Mouse (Mus musculus): Measurements from ENCODE around the gene Tet3.

The Tet3 gene

DNA sequence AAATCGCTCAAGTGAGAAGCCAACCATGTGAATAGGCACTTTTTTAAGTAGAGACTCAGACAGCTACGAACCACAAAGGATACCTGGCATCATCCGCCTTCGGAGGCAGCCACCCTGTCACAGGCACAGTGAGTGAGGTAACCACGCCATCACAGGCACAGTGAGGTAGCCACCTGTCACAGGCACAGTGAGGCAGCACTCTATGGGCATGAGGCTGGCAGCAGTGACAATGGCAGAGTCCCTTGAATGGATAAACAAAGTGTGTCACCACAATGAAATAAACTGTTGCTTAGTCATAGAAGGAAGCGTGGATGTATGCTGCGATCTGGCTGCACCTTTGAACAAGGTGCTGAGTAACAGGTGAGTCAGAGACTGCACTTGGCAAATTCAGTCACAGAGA, 19.7 kb upstream of the Tet3 start:
- no peak for DNase-seq (ENCODE audit: extremely low read depth, insufficient read length, low spot score)

GRCm38 (mm10) chr6:83478217-83478616, 19.3 kb upstream of the Tet3 start:
- no peak for DNase-seq (ENCODE audit: extremely low read depth, insufficient read length, low spot score)

DNA sequence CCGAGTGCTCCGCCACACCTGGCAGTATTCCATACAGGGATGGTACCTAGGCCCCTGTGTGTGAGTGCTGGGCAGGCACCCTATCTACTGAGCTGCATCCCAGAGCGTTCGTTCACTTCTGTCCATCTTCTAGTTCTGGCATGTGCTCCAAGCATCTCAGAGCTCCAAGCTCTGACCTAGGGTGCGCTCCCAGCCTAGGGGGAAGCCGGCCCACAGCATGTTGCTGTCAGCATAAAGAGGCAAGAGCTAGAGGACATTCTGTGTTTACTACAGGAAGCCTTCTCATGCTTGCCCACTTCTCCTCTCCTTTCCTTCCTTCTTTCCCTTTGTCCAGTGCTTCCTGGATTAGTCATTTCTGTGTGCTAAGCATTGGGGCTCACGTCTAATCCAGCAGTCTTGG, 16.5 kb upstream of the Tet3 start:
- DNase-seq (ENCODE audit: extremely low read depth, insufficient read length, low spot score), result no peak

DNA sequence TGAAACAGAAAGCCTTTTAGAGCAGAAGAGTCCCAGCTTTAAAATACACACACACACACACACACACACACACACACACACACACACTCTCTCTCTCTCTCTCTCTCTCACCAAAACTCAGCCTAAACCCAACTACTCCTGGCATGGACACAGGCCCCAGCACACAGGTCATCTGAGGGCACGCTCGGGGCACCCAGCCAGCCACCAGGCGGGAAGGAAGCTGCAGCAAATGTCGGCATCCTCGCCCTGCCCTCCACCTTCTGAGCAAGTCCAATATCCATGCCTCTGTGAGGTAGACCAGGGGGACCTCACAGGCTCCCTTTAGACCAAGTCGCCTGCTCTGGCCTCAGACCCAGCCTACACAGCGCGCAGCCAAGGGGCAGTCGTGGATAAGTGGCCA, 14.4 kb upstream of the Tet3 start:
- no peak for DNase-seq (ENCODE audit: extremely low read depth, insufficient read length, low spot score)

DNA sequence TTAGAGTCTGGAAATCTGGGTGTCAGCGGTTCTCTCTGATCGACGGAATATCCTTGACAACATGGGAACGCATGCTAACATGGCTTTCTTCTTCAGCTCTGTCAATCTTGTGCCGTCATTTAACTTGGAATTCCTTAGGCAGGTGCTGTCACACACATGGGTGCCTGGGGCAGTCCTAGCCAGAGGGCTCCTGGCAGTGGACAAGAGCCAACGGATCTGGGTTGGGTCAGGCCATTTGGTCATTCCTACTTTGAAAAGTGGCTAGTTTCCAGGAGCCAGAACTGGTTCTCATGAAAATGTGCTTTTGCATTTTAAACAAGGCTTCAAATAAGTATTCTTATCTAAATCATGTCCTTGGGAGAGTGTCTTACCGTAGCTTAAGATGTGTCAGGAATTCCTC, 12.9 kb upstream of the Tet3 start:
- no peak for DNase-seq (ENCODE audit: extremely low read depth, insufficient read length, low spot score)

GRCm38 (mm10) chr6:83464011-83464410, 5.1 kb upstream of the Tet3 start:
- no peak for DNase-seq (ENCODE audit: extremely low read depth, insufficient read length, low spot score)

DNA sequence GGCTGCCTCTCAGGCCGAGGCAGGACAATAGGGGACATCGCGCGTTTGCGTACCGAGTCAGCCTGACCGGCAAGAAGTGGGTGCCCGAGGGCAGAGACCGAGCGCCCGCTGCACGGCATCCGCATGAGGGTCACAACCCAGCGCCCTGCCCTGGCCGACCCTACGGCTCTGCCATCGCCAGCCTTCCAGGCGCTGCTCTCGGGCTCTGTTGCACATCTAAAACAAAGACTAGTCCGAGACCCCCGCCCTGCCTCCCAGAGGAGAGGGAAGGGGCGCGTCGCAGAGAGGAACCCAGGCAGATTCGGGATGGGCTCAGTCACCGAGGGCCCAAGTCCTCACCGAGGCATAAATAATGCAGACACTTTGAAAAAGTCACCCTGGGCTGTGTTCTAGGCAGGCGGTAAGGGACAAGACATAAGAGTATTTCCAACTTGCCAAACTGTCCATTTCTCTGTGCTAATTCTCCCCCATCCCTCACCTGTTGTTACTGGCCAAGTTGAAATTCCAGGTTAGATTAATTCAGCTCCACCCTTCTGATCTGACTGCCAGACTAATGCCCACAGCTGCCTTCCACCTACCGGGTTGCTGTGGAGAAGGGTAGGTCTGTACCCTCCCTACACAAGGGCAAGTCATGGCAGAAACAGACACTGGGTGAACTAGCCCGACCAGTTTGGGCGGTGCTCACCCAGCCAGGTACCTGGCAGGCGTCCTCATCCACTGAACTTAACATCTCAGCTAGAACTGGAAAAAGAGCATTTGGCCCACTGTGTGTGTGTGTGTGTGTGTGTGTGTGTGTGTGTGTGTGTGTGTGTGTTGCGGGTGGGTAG, 1.7 kb downstream of the Tet3 start:
- no peak for DNase-seq (ENCODE audit: extremely low read depth, insufficient read length, low spot score)

DNA sequence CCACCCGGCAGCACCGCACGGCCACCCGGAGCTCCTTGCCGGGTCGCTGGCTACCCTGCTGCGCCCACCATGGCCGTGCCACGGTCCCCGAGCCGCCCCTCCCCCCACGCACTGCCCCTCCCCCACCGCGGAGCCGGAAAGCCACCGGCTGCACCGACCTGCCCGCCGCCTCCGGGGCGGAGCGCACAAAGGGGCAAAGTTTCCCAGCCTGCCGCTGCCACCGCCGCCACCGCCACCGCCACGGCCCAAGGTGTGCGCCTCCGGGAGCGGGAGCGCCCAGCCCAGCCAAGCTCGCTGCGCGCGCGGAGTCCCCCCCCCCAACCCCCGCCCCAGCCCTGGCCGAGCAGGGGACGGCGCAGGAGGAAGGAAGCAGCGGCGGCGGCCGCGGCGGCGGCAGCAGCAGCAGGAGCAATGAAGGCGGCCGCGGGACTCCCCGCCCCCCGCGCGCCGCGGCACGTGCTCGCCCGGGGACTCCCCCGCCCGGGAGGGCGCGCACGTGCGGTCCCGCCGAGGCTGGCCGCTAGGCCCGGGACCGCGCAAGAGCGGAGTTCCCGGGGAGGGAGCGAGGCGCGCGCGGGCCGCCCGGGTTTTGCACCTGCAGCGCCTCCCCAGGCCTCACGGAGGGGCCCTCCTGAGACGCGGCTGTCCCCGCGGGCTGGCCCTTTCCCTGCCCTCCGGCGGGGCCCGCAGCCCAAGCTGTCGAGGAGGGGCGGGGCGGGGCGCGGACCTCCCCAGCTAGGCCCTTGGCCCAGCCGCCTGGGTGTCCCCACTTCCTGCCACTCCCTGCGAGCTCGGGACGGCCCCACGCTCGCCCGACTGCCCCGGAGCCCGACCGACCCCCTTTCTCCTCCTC, 2.5 kb downstream of the Tet3 start:
- DNase-seq (ENCODE audit: extremely low read depth, insufficient read length, low spot score), result peak; percentile 85

DNA sequence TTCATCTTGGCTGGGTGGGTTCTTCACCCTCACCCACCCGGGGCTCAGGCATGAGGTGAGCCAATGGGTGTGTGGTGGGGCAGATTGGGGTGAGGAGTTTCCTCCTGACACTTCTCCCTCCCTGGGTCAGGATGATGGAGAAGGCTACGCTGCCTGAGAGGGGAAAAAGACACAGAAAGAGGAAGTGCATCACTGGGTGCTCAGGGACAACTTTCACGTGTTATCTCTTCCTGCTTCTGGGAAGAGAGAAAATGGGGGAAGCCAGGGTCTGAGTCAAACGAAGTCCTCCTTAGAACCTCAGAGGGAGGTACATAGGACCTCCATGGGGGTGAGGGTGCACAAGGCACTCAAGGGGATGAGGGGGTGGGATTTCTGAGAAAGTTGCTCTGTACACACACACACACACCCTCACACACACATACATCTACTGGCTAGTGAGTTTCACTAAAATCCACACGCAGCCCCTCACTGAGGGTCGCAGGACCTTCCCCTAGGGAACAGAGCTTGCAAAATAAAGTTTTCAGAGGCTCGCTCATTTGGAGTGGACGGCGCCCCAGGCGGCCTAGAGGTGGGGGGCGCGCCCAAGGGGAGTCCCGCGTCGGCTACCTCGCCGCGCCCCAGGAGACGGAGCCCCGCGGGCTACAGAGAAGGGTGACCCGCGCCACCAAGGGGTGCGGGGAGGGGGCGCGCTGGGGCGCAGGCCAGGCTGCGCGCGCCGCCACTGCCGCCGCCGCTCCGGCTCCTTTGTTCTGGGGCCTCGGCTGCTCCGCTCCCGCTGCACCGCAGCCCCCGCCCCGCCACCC, 3.4 kb downstream of the Tet3 start:
- DNase-seq (ENCODE audit: extremely low read depth, insufficient read length, low spot score), result no peak

DNA sequence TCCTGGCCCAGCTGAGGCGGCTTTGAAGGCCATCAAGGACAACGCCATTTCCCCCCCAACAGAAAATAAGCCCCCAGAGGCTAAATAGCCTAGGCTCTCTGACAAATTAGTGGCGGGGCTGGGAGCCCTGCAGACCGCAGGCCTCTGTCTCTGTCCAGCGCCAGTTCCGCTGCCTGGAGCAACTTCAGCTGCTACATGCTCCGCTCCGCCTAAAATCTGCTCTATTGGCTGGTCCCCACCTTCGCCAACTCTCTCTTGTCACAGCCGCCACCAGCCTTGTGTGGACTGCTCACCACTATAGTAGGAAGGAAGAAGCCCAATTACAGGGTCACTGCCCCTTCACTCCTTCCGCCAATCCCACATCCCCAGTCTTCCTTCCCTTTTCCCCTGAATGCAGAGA, 5.2 kb downstream of the Tet3 start:
- DNase-seq (ENCODE audit: extremely low read depth, insufficient read length, low spot score), result no peak

DNA sequence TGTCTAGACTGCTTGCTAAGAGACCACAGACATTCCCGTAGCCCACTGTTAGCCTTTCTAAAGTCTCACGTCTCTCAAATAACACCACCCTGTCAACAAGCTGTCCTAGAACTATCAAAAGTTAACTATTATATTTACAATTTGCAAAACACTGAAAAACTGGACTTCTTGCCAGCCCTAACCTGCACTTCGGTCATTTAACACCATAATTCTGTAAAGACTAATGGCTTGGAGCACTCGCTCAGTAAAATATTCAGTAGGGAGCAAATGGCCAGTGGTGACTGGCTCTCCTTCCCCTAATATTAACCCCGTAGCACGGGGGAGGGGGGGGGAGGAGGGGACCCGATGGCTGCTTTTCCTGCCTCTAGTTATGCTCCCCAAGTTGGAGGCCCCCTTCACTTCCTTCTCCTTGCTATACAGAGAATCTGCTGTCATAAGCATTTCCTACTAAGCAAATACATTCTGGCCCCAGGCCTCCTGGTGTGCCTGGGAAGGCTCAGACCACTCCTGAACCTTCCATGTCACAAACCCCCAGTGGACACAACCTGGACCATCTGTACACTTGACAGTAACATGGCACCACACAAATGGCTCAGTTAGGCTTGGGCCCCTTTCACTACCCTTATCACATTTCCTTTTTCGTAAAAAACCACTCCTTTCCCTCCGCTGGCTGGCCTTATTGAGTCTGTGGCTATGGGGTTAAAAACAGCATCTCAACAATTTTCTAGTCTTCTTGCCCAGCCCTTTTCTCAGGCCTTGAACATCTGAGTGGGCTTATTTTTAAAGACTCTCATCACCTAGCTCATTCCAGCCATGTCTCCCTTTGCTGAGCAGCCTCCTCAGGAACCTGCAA, 8.2 kb downstream of the Tet3 start:
- no peak for DNase-seq (ENCODE audit: extremely low read depth, insufficient read length, low spot score)

- DNase-seq (ENCODE audit: extremely low read depth, insufficient read length, low spot score), result no peak
Measured at GRCm38 (mm10) chr6:83449440-83449839, 9.4 kb downstream of the Tet3 start.

GRCm38 (mm10) chr6:83448911-83449310, 10.0 kb downstream of the Tet3 start:
- DNase-seq (ENCODE audit: extremely low read depth, insufficient read length, low spot score), result no peak

DNA sequence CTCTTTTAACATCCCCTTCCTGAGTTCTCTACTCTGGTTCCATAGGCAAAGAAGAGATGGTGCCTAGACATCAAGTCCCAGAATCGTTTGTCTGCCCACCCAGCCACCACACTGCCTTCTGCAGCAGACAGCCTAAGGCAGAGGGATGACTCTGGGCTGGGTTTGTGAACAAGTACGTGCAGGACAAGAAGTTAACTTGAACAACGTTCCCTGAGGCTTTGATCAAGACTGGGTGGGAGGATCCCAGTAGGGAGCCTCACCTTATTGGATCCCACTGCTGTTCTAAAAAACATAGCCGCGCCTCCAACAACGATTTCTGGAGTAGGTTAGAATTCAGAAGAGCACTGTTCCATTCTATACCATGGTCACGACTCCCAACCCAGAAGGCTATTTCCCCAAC, 11.9 kb downstream of the Tet3 start:
- no peak for DNase-seq (ENCODE audit: extremely low read depth, insufficient read length, low spot score)

- no peak for DNase-seq (ENCODE audit: extremely low read depth, insufficient read length, low spot score)
Measured at GRCm38 (mm10) chr6:83445796-83446195, 13.1 kb downstream of the Tet3 start.

- peak; percentile 79 for DNase-seq (ENCODE audit: extremely low read depth, insufficient read length, low spot score)
Measured at GRCm38 (mm10) chr6:83443441-83444340, 15.2 kb downstream of the Tet3 start.

- peak; percentile 56 for DNase-seq (ENCODE audit: extremely low read depth, insufficient read length, low spot score)
Measured at GRCm38 (mm10) chr6:83442639-83443038, 16.2 kb downstream of the Tet3 start.

GRCm38 (mm10) chr6:83441259-83442061, 17.4 kb downstream of the Tet3 start:
- DNase-seq (ENCODE audit: extremely low read depth, insufficient read length, low spot score), result peak; percentile 89
